Mouse (Mus musculus) forebrain, embryonic 11.5 days (tissue): Measurements from ENCODE around the gene Sh3bgrl. TPM values are rescaled to one million over a fixed set of nuclear protein-coding genes. Genes with fewer than 3 reads are reported as not detected.
A peak's percentile ranks its signal among the peaks of the same experiment; 100 is the strongest.
"Not testable (repeated sequence)": the region's sequence is repeated elsewhere in the genome, so short reads cannot be mapped to it uniquely, and the experiment has no call there.

Source experiments
- ATAC-seq: fragments of 200-750 bp; cut with Nextera tagmentation; replicated peaks from 2 replicates; pipeline ENCODE4 v1.8.0; 2017; ENCODE audit warnings: moderate TSS enrichment; ENCODE audit not compliant: low FRiP score
- DNase-seq: peaks from one replicate; pipeline ENCODE4 v3.0.0-alpha.2; 2017; ENCODE audit warnings: low spot score
- H3K27ac ChIP-seq: fragments of 300-500 bp; sonication (generic); 2 replicates; pipeline ENCODE4 v1.5.1; 2014; ENCODE audit warnings: low read depth, low read length
- H3K27me3 ChIP-seq: fragments of 300-500 bp; sonication (generic); 2 replicates; pipeline ENCODE4 v1.6.1; 2014; ENCODE audit warnings: mild to moderate bottlenecking, low read length, mixed read lengths; ENCODE audit not compliant: control insufficient read depth, insufficient read depth
- H3K36me3 ChIP-seq: fragments of 300-500 bp; sonication (generic); 2 replicates; pipeline ENCODE4 v1.6.1; 2014; ENCODE audit warnings: mild to moderate bottlenecking, low read length, moderate library complexity, mixed read lengths; ENCODE audit not compliant: control insufficient read depth, insufficient read depth
- H3K4me1 ChIP-seq: fragments of 300-500 bp; sonication (generic); replicated peaks from 2 replicates; pipeline ENCODE4 v1.6.1; 2014; ENCODE audit warnings: low read length, mixed read lengths; ENCODE audit not compliant: control insufficient read depth, insufficient read depth
- H3K4me2 ChIP-seq: fragments of 300-500 bp; sonication (generic); 2 replicates; pipeline ENCODE4 v1.6.1; 2014; ENCODE audit warnings: low read depth, mild to moderate bottlenecking, low read length, moderate library complexity, mixed read lengths; ENCODE audit not compliant: severe bottlenecking
- H3K4me3 ChIP-seq: fragments of 300-500 bp; sonication (generic); 2 replicates; pipeline ENCODE4 v1.5.1; 2014; ENCODE audit warnings: low read depth, low read length
- H3K9ac ChIP-seq: fragments of 300-500 bp; sonication (generic); 2 replicates; pipeline ENCODE4 v1.6.1; 2014; ENCODE audit warnings: low read length
- H3K9me3 ChIP-seq: fragments of 300-500 bp; sonication (generic); 2 replicates; pipeline ENCODE4 v1.6.1; 2016; ENCODE audit warnings: low read length, mixed read lengths; ENCODE audit not compliant: control insufficient read depth
- WGBS: fragments of 180-500 bp; shearing (Covaris S2); extraction: QIAGEN DNeasy Blood & Tissue Kit; methylation state at CpG from one replicate; pipeline ENCODE4 v1.1.7; 2014; 5-methylcytosine and 5-hydroxymethylcytosine counted together
- polyA plus RNA-seq: library from polyadenylated mRNA; unstranded; fragments of >200 nt; fragmentation: Nextera tagmentation; extraction: Ambion mirVana; gene quantifications from 2 replicates; pipeline ENCODE4 v1.2.1, GENCODE M21; 2014

Sh3bgrl gene
- polyA plus RNA-seq: 197 and 244 TPM in 2 replicates

- DNase-seq (peak; percentile 83), ATAC-seq (peak; percentile 98)
- H3K4me3 ChIP-seq: peak within 1 kb of the TSS; percentile 45
- H3K27me3 ChIP-seq: no peaks in the 10 kb centered on the region
- H3K4me1 ChIP-seq: no peaks in the 10 kb centered on the region
- peak within 1 kb of the TSS; percentile 69 for H3K9ac ChIP-seq
- H3K4me2 ChIP-seq: peak within 1 kb of the TSS; percentile 52
- H3K9me3 ChIP-seq: no peaks in the 10 kb centered on the region
- H3K36me3 ChIP-seq: no peaks in the 10 kb centered on the region
- WGBS: 16% methylated on average over 26 of the region's 26 CpGs
- peak within 1 kb of the TSS; percentile 90 for H3K27ac ChIP-seq
Observed at GRCm38 (mm10) chrX:109095245-109096242, at the start of gene Sh3bgrl. Gene Sh3bgrl (plus strand): TSS chrX:109095365.

DNA sequence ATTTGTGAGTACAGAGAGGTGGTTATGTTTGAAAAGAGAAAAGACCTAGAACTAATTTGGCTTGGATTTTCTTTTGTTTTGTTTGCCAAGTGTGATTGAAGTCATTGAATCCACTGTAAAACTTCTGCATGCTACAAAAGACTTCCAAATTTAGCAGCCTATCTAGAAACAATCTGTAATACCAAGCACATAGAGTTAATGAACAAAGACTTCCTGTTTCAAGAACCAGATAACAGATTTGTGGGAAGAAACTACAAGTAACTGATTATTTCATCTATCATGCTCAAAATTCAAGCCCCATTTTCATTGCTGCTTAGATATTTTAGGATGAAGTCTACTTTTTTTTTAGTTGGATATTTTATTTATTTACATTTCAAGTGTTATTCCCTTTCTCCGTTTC is 47.4 kb upstream of the Sh3bgrl start:
- H3K36me3 ChIP-seq: no peaks in the 10 kb centered on the region
- H3K9ac ChIP-seq: no peak overlapping the region
- H3K4me2 ChIP-seq: no peak overlapping the region
- ATAC-seq (no peak), DNase-seq (no peak)
- H3K4me3 ChIP-seq: no peak overlapping the region
- H3K4me1 ChIP-seq: no peaks in the 10 kb centered on the region
- H3K27ac ChIP-seq: no peak overlapping the region
- H3K9me3 ChIP-seq: no peaks in the 10 kb centered on the region
- WGBS: 67% methylated on average over 1 of the region's 1 CpGs
- H3K27me3 ChIP-seq: no peaks in the 10 kb centered on the region

GRCm38 (mm10) chrX:109071719-109072118 is 23.4 kb upstream of the Sh3bgrl start:
- Histone ChIP-seq H3K4me3 (no peak overlapping the region), H3K36me3 (no peaks in the 10 kb centered on the region), H3K4me1 (no peaks in the 10 kb centered on the region), H3K4me2 (no peak overlapping the region), H3K27me3 (no peaks in the 10 kb centered on the region), H3K27ac (no peak overlapping the region), H3K9ac (no peak overlapping the region), H3K9me3 (no peaks in the 10 kb centered on the region)
- ATAC-seq (no peak), DNase-seq (no peak)
- 82% methylated on average over 3 of the region's 3 CpGs for WGBS

DNA sequence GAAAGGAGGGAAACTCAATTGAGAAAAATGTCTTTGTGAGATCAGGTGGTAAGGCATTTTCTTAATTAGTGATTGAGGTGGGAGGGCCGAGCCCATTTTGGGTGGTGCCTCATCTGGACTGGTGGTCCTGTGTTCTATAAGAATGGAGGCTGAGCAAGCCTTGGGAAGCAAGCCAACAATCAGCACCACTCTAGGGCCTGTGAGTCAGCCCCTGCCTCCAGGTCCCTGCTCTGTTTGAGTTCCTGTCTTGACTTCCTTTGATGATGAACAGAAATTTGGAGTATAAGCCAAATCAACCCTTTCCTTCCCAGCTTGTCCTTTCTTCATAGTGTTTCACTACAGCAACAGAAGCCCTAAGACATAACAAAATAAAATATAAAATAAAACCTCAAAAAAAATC is 19.4 kb upstream of the Sh3bgrl start:
- no peak overlapping the region for H3K4me2 ChIP-seq
- H3K4me1 ChIP-seq: no peaks in the 10 kb centered on the region
- no peaks in the 10 kb centered on the region for H3K9me3 ChIP-seq
- H3K27me3 ChIP-seq: no peaks in the 10 kb centered on the region
- no peak overlapping the region for H3K27ac ChIP-seq
- no peak overlapping the region for H3K9ac ChIP-seq
- ATAC-seq (no peak), DNase-seq (no peak)
- H3K36me3 ChIP-seq: no peaks in the 10 kb centered on the region
- H3K4me3 ChIP-seq: no peak overlapping the region
- WGBS: 69% methylated on average over 1 of the region's 1 CpGs

GRCm38 (mm10) chrX:109076355-109076754 is 18.8 kb upstream of the Sh3bgrl start:
- WGBS: 19% methylated on average over 3 of the region's 3 CpGs
- H3K9ac ChIP-seq: no peak overlapping the region
- H3K27me3 ChIP-seq: no peaks in the 10 kb centered on the region
- H3K36me3 ChIP-seq: no peaks in the 10 kb centered on the region
- 0 out of 2 replicates have a peak, but pooled peaks have one; percentile 12 for ATAC-seq
- H3K27ac ChIP-seq: no peak overlapping the region
- no peak for DNase-seq
- no peaks in the 10 kb centered on the region for H3K9me3 ChIP-seq
- H3K4me1 ChIP-seq: no peaks in the 10 kb centered on the region
- no peak overlapping the region for H3K4me3 ChIP-seq
- no peak overlapping the region for H3K4me2 ChIP-seq

GRCm38 (mm10) chrX:109079354-109079753 is 15.8 kb upstream of the Sh3bgrl start:
- H3K4me3 ChIP-seq, DNase-seq, H3K36me3 ChIP-seq, H3K4me1 ChIP-seq, ATAC-seq, H3K4me2 ChIP-seq, H3K9me3 ChIP-seq, H3K27ac ChIP-seq, H3K9ac ChIP-seq, H3K27me3 ChIP-seq: not testable (repeated sequence)
- WGBS: 93% methylated on average over 3 of the region's 4 CpGs

DNA sequence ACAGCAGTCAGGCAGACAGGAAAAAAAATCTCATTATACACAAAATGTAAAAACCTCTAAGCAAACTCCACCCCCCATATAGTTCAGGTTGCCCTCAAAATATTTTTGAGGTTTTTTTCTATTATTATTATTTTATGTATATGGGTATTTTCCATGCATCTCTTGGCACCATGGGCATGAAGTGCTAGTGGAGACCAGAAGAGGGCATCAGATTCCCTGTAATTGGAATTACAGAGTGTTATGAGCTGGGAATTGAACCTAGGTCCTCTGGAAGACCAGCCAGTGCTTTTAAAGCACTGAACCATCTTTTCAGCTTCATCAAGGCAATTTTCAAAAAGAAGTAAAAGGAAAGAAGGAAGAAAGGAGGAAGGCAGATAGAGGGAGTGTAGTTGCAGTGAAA is 8.1 kb upstream of the Sh3bgrl start:
- Histone ChIP-seq H3K9me3 (no peaks in the 10 kb centered on the region), H3K9ac (no peak overlapping the region), H3K4me2 (no peak overlapping the region), H3K36me3 (no peaks in the 10 kb centered on the region), H3K27me3 (no peaks in the 10 kb centered on the region), H3K4me3 (no peak overlapping the region), H3K27ac (no peak overlapping the region), H3K4me1 (no peaks in the 10 kb centered on the region)
- no peak for ATAC-seq
- no peak for DNase-seq

DNA sequence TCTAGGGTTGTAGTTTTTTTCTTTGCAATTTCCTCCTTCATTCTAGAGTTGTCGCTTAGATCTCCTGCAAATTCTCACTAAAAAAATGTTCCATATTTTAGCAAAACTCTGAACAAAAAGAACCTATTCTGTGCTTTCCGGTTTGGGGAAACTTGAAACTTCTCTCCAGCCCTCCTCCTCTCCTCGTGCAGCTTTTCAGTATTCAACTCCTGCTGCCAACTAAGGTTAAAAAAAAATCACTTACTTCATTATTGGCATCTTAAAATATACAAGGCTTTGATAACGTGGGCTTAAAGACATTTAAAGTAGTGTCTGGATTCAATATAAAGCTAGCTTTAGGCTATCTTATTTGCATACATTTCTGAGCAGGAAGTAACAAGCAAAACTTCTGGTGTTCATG is 365 bp upstream of the Sh3bgrl start:
- DNase-seq: no peak
- H3K4me3 ChIP-seq: peak overlapping the region; percentile 45
- H3K4me2 ChIP-seq: no peak overlapping the region; the same call in 1 of the 2 replicates
- no peaks in the 10 kb centered on the region for H3K9me3 ChIP-seq
- peak overlapping the region; percentile 90 for H3K27ac ChIP-seq
- H3K27me3 ChIP-seq: no peaks in the 10 kb centered on the region
- H3K36me3 ChIP-seq: no peaks in the 10 kb centered on the region
- ATAC-seq: peak; percentile 44; the same call in 1 of the 2 replicates
- no peak overlapping the region for H3K9ac ChIP-seq
- 16% methylated on average over 4 of the region's 4 CpGs for WGBS
- no peaks in the 10 kb centered on the region for H3K4me1 ChIP-seq
